Mouse (Mus musculus): ENCODE measurements around the gene Amt. TPM values are rescaled to one million over a fixed set of nuclear protein-coding genes. Genes with fewer than 3 reads are reported as not detected.
A peak's percentile ranks its signal among the peaks of the same experiment; 100 is the strongest.
"Not testable (repeated sequence)": the region's sequence is repeated elsewhere in the genome, so short reads cannot be mapped to it uniquely, and the experiment has no call there.

Amt gene
- polyA plus RNA-seq, 1 experiment from 2014 or later: 12.9 TPM

DNA sequence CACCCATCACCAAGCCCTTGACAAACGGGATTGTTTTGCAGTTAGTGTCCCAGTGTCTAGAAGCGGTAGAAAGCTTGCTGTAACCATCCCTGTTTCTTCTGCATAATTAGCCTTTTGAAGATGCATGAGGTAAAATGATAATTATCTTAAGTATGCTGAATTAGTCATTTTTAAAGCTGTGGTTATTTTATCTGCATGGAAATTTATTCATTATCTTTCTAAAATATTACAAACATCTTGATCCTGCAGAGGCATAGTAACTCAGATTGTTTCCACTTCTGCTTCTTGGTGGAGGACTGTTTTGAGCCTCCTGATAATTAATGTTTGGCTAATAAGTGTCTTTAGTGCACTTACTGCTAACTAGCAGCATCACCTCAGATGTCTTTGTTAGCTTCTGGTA lies 21.8 kb downstream of the Amt start:
- ATAC-seq: no peak
- H3K36me3 ChIP-seq: peaks cover 87% of the 10 kb centered on the region
- H3K27me3 ChIP-seq (replicated peaks): no peaks in the 10 kb centered on the region
- H3K4me2 ChIP-seq: no peak overlapping the region
- H3K9me3 ChIP-seq (replicated peaks): no peaks in the 10 kb centered on the region
- no peak overlapping the region for H3K4me3 ChIP-seq
- H3K9ac ChIP-seq: no peak overlapping the region
- 83% methylated on average over 2 of the region's 2 CpGs for WGBS (ENCODE audit: insufficient replicate concordance)
- no peak overlapping the region for H3K27ac ChIP-seq
- H3K4me1 ChIP-seq: peaks cover 31% of the 10 kb centered on the region

DNA sequence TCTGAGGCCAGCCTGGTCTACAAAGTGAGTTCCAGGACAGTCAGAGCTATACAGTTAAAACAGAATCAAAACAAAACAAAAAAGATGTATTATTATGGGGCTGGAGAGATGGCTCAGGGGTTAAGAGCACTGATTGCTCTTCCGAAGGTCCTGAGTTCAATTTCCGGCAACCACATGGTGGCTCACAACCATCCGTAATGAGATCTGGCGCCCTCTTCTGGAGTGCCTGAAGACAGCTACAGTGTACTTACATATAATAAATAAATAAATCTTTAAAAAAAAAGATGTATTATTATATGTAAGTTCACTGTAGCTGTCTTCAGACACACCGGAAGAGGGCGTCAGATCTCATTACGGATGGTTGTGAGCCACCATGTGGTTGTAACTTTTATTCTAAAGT lies 25.4 kb downstream of the Amt start:
- peaks cover 48% of the 10 kb centered on the region for H3K4me1 ChIP-seq
- H3K27ac ChIP-seq; H3K9ac ChIP-seq; H3K4me3 ChIP-seq; ATAC-seq; H3K4me2 ChIP-seq; H3K27me3 ChIP-seq (replicated peaks); H3K9me3 ChIP-seq (replicated peaks): not testable (repeated sequence)
- H3K36me3 ChIP-seq: peaks cover 81% of the 10 kb centered on the region
- 82% methylated on average over 7 of the region's 7 CpGs for WGBS (ENCODE audit: insufficient replicate concordance)

DNA sequence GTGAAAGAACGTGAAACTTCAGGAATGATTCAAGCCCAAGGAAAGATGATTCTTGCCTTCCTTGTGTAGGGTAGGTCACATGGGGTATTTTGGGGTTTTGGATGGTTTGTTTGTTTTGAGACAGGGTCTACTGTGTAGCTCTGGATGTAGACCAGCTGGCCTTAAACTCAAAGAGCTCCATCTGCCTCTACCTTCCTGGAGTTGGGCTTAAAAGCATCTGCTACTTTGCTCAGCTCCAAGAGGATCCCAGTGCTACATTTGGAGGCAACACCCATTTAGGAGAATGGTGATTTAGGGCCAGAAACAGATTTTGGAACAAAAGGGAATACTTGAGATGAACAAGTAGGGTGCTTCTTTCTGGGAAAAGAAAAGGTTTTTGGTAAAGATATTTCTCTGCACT lies 28.1 kb downstream of the Amt start:
- WGBS (ENCODE audit: insufficient replicate concordance): 91% methylated on average over 1 of the region's 1 CpGs
- H3K4me1 ChIP-seq: peaks cover 41% of the 10 kb centered on the region
- no peak overlapping the region for H3K27ac ChIP-seq
- no peak overlapping the region for H3K4me3 ChIP-seq
- no peak overlapping the region for H3K9ac ChIP-seq
- no peak overlapping the region for H3K4me2 ChIP-seq
- no peaks in the 10 kb centered on the region for H3K27me3 ChIP-seq (replicated peaks)
- H3K9me3 ChIP-seq (replicated peaks): no peaks in the 10 kb centered on the region
- H3K36me3 ChIP-seq: peaks cover 87% of the 10 kb centered on the region
- no peak for ATAC-seq

DNA sequence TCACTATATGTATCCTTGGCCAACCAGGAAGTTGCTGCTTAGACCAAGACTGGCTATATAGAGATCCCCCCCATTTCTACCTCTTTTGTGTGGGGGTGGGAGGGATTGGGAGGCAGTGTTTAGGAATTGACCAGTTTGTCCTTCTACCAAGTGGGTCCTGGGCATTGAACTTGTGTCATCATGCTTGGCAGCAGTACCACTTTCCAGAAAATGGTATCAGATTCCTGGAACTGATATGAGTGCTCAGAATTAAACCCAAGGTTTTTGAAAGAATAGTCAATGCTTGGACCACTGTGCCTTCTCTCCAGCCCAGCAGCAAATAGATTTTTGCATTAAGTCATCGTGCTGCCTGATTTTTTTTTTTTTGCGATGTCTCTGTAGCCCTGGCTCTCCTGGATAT lies 29.2 kb downstream of the Amt start:
- Histone ChIP-seq H3K27ac (no peak overlapping the region), H3K36me3 (peaks cover 87% of the 10 kb centered on the region), H3K27me3 (replicated peaks) (no peaks in the 10 kb centered on the region), H3K4me2 (no peak overlapping the region), H3K4me1 (peaks cover 38% of the 10 kb centered on the region), H3K4me3 (no peak overlapping the region), H3K9me3 (replicated peaks) (no peaks in the 10 kb centered on the region), H3K9ac (no peak overlapping the region)
- ATAC-seq: no peak
- 97% methylated on average over 2 of the region's 2 CpGs for WGBS (ENCODE audit: insufficient replicate concordance)

DNA sequence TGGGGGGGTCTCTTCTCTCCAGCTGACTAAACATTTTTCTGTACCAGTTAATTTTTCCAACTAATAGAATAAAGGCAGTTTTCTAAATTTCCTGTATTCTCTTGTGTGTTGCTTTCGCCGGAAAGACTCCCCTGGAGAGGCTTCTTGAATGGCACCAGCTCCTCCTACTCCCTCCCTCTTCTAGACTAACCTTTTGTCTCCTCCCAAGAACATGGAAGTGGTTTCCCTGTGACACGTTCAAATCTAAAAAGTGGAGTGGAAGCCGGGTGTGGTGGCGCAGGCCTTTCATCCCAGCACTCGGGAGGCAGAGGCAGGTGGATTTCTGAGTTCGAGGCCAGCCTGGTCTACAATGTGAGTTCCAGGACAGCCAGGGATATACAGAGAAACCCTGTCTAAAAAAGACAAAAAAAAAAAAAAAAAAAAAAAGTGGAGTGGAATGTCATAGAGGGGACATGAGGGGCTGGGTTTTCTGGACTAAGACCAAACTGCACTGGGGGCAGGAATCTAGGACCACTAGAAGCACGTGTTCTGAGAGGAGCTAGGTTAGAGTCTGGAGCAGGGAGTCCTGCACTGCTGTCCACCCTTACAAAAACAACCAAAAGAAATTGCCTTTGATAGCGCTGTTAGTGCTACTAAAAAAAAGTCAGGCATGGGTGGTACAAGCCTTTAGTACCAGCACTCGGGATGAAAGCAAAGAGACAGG lies 41.3 kb downstream of the Amt start:
- peak overlapping the region; percentile 71 for H3K4me2 ChIP-seq
- H3K9me3 ChIP-seq (replicated peaks): no peaks in the 10 kb centered on the region
- H3K27me3 ChIP-seq (replicated peaks): no peaks in the 10 kb centered on the region
- peak overlapping the region; percentile 100 for H3K27ac ChIP-seq
- H3K9ac ChIP-seq: peak overlapping the region; percentile 98
- ATAC-seq: no peak
- peaks cover 78% of the 10 kb centered on the region for H3K36me3 ChIP-seq
- WGBS (ENCODE audit: insufficient replicate concordance): 51% methylated on average over 10 of the region's 10 CpGs
- H3K4me1 ChIP-seq: peaks cover 45% of the 10 kb centered on the region
- peak overlapping the region; percentile 86 for H3K4me3 ChIP-seq

DNA sequence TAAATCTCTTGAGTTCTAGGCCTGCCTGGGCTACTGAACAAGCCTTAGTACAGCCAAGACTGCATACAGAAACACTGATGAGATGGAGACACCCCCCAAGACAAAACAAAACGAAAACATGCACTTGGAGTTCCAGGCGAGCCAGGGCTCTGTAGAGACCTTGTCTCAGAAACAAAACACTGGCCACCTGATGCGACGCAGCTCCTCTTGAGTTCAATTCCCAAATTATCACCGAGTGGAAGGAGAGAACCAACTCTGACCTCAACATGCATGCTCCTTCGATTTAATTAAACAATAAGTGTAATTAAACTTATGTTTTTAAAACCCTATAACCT lies 41.9 kb downstream of the Amt start:
- H3K9me3 ChIP-seq (replicated peaks): no peaks in the 10 kb centered on the region
- no peaks in the 10 kb centered on the region for H3K27me3 ChIP-seq (replicated peaks)
- peaks cover 73% of the 10 kb centered on the region for H3K36me3 ChIP-seq
- peak overlapping the region; percentile 98 for H3K9ac ChIP-seq
- H3K4me3 ChIP-seq: peak overlapping the region; percentile 86
- peak overlapping the region; percentile 100 for H3K27ac ChIP-seq
- 18% methylated on average over 6 of the region's 6 CpGs for WGBS (ENCODE audit: insufficient replicate concordance)
- no peak for ATAC-seq
- peak overlapping the region; percentile 71 for H3K4me2 ChIP-seq
- H3K4me1 ChIP-seq: peaks cover 50% of the 10 kb centered on the region

DNA sequence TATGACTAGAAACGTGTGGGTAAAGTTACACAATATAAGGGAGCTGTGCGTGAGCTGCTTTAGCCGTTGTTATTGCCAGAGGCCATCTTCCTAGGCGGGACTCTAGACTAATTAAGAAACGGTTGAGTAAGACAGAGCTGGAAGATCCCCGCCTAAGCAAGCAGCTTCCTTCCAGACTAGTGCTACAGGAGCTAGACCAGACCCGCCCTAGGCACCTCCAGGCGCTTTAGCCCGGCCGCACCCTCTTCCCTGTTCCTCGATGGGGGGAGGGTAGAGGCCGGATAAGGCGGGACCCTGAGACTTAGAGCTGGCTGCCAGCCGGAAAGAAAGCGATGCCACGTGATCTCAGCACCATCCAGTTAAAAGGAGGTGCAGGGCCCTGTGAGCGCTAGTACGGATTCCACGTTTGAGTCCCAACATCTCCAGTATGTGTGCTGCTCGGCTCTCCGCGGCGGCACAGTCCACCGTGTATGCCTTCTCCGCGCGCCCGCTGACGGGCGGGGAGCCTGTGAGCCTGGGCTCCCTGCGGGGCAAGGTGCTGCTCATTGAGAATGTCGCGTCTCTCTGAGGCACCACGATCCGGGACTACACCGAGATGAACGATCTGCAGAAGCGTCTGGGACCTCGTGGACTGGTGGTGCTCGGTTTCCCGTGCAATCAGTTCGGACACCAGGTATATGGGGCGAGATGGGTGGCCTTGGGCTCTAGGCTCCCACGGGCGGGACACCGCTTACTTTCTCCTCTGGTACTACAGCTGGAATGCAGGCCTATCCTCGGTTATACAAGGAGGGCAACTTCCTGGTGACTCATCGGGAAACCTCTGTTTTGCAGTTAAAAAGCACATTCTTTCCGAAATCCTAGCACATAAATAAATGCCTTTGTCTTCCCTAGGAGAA lies 42.5 kb downstream of the Amt start, which contains the start of gene Gpx1:
Gpx1 (plus strand) TSS at position 18 of the 896 bp plus-strand sequence.
- H3K9ac ChIP-seq: peak within 1 kb of the TSS; percentile 98
- peaks cover 57% of the 10 kb centered on the region for H3K4me1 ChIP-seq
- no peaks in the 10 kb centered on the region for H3K9me3 ChIP-seq (replicated peaks)
- ATAC-seq: peak; percentile 93
- peak within 1 kb of the TSS; percentile 100 for H3K27ac ChIP-seq
- H3K27me3 ChIP-seq (replicated peaks): no peaks in the 10 kb centered on the region
- H3K4me2 ChIP-seq: peak within 1 kb of the TSS; percentile 71
- peaks cover 66% of the 10 kb centered on the region for H3K36me3 ChIP-seq
- WGBS (ENCODE audit: insufficient replicate concordance): under 1% methylated on average over 49 of the region's 49 CpGs
- peak within 1 kb of the TSS; percentile 86 for H3K4me3 ChIP-seq

DNA sequence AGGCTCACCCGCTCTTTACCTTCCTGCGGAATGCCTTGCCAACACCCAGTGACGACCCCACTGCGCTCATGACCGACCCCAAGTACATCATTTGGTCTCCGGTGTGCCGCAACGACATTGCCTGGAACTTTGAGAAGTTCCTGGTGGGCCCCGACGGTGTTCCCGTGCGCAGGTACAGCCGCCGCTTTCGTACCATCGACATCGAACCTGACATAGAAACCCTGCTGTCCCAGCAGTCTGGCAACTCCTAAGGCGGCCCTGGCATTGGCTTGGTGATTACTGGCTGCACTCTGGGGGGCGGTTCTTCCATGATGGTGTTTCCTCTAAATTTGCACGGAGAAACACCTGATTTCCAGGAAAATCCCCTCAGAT lies 43.2 kb downstream of the Amt start:
- Histone ChIP-seq H3K4me1 (peaks cover 64% of the 10 kb centered on the region), H3K4me2 (peak overlapping the region; percentile 71), H3K9ac (peak overlapping the region; percentile 98), H3K9me3 (replicated peaks) (no peaks in the 10 kb centered on the region), H3K27me3 (replicated peaks) (no peaks in the 10 kb centered on the region), H3K27ac (peak overlapping the region; percentile 100), H3K4me3 (peak overlapping the region; percentile 86), H3K36me3 (peaks cover 59% of the 10 kb centered on the region)
- 2% methylated on average over 20 of the region's 20 CpGs for WGBS (ENCODE audit: insufficient replicate concordance)
- ATAC-seq: no peak

DNA sequence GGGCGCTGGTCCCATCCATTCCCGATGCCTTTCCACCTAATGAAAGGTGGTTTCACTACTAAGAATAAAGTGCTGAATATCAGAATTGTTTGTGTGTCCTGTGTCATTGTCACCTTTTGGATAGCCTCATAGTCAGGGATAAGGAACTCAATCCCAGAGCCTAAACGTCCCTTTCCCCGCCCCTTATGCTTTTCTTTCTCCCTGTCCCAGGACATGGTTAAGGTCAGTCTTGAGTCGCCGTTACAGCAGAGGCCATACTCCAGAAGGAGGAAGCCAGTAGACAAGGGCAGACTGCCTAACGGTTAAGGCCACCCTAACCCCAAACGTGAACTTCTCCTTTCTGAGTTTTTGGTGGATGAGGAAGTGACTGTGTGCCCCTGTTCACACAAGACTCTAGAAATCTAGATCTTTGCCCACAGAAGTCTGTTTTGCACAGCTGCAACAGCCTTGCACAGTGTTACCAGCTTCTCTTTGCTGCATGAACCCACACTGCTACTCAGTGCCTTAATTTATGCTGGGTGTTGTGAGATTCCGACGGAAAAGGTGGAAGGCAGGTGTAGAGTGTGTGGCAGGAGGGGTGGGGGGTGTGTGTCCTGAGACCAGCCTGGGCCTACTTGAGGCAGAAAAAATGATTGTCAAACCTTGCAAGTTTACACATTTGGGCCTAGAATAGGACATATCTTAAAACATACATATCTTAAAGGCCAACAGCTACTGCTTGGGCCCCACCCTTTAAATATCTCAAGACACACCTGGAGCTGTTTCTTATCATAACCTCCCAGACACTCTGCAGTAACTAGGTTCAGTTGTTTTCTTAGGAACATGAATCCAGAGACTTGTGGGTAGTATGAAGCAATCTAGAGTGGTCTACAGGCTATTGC lies 43.8 kb downstream of the Amt start:
- peaks cover 68% of the 10 kb centered on the region for H3K4me1 ChIP-seq
- H3K4me2 ChIP-seq: peak overlapping the region; percentile 71
- H3K27me3 ChIP-seq (replicated peaks): no peaks in the 10 kb centered on the region
- ATAC-seq: peak; percentile 74
- H3K9ac ChIP-seq: peak overlapping the region; percentile 98
- H3K27ac ChIP-seq: peak overlapping the region; percentile 100
- H3K9me3 ChIP-seq (replicated peaks): no peaks in the 10 kb centered on the region
- 11% methylated on average over 10 of the region's 10 CpGs for WGBS (ENCODE audit: insufficient replicate concordance)
- peaks cover 53% of the 10 kb centered on the region for H3K36me3 ChIP-seq
- H3K4me3 ChIP-seq: peak overlapping the region; percentile 86

DNA sequence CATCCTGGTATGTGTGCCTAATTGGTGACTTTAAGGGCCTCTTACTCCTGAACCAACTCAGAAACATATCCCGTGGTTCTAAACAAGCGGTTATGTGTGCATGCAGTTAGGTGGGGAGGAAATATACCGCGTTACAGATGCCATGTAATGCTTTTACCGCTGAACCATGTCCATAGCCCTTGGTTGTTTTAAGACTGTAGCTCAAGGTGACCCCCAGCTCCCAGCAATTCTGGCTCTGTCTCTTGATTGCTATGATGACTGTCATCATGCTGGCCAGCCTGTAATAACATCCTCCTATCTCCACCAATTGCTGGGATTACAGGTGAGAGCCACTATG lies 44.5 kb downstream of the Amt start:
- 43% methylated on average over 5 of the region's 5 CpGs for WGBS (ENCODE audit: insufficient replicate concordance)
- Histone ChIP-seq H3K4me1 (peaks cover 73% of the 10 kb centered on the region), H3K4me2 (peak overlapping the region; percentile 71), H3K9ac (peak overlapping the region; percentile 98), H3K27me3 (replicated peaks) (no peaks in the 10 kb centered on the region), H3K27ac (peak overlapping the region; percentile 100), H3K9me3 (replicated peaks) (no peaks in the 10 kb centered on the region), H3K36me3 (peaks cover 47% of the 10 kb centered on the region), H3K4me3 (peak overlapping the region; percentile 86)
- ATAC-seq: no peak

DNA sequence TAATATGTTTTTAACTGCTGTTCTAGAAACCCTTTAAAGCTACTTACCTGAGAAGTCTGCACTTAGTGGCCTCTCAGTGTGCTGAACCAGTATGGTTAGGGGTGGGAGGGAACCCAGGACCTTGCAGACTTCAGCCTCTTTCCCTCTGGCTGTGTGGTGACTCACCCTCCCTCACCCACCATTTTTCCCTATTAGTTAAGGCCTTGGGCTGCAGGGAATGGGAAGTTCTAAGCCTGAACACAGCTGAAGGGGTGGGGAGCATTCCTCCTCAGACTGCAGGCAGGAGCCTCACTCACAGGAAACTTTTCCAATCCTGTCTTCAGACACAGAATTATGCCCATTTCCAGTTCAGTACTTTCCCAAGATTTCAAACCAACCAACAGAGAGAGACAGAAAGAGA lies 45.1 kb downstream of the Amt start:
- H3K27ac ChIP-seq: peak overlapping the region; percentile 100
- peaks cover 40% of the 10 kb centered on the region for H3K36me3 ChIP-seq
- no peaks in the 10 kb centered on the region for H3K9me3 ChIP-seq (replicated peaks)
- H3K4me2 ChIP-seq: peak overlapping the region; percentile 71
- no peak for ATAC-seq
- H3K4me3 ChIP-seq: peak overlapping the region; percentile 86
- H3K9ac ChIP-seq: peak overlapping the region; percentile 98
- no peaks in the 10 kb centered on the region for H3K27me3 ChIP-seq (replicated peaks)
- peaks cover 78% of the 10 kb centered on the region for H3K4me1 ChIP-seq

Data from liver, embryonic 12.5 days (tissue).